Mouse (Mus musculus): ENCODE measurements at regions not wholly inside any gene's neighbourhood (a gene's known extent, or its start where the extent isn't known, plus 50 kb on each side); places are given as distances from the start of the nearest gene placed in this dataset.

DNA sequence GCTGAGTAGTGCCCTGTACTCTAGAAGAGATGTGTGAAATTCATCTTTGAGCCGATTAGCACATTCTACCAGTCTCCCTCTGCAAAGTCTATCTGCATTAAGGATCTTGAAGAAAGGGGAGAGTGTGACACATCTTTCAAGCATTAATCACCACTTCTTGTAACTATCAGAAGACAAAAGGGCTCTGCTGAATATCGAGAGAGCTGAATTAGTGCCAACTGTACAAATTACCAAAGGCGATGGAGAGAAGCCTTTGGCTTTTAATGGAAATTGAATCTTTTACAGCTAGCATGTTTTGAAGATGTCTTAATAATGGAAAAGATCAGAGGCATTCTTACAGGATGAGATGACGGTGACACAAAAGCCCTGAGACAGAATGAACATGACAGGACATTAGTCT, 97.2 kb upstream of the Pam start:
- ChIA-PET POLR2A (no interaction called here), CTCF (interaction anchor here in 1 of 4 experiments (1.3 kb wide), 1 partner anchor 14 kb away, joined by 4 read pairs; no protein-coding TSS in a partner anchor)

- CTCF ChIA-PET, result interaction anchor here in 2 of 4 experiments (0.6 to 1.3 kb wide), 2 partner anchors 13 to 106 kb away, joined by 3 to 4 read pairs; no protein-coding TSS in a partner anchor
- POLR2A ChIA-PET, result no interaction called here
Observed at GRCm38 (mm10) chr1:98192044-98192484, 96.6 kb upstream of the Pam start.

DNA sequence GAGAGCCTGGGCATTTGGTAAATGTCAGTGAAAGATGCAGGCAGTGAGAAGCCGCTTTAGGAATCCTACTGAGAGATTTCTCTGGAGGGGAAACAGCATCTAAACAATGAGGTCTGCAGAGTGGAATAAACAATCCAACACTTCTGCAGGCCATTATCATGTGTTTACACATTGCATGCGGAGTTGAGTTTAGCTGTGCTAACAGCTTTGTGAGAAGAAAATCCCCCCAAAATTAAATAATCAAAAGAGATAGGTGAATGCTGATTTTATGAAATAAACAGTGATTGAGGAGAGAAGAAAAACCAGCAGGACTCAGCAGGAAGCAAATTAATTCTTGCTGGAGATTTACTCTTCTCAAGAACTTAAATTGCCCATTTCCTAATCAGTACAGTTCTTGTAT, 95.9 kb upstream of the Pam start:
- POLR2A ChIA-PET, result no interaction called here
- CTCF ChIA-PET, result interaction anchor here in 2 of 4 experiments (0.6 to 1.3 kb wide), 2 partner anchors 12 to 46 kb away, joined by 4 read pairs; no protein-coding TSS in a partner anchor

GRCm38 (mm10) chr1:98190741-98191140, 95.3 kb upstream of the Pam start:
- CTCF ChIA-PET, result interaction anchor here in 1 of 4 experiments (0.6 kb wide), 1 partner anchor 45 kb away, joined by 4 read pairs; no protein-coding TSS in a partner anchor

GRCm38 (mm10) chr1:98189991-98190471, 94.6 kb upstream of the Pam start:
- ChIA-PET POLR2A (no interaction called here), CTCF (no interaction called here)

More at GRCm38 (mm10) chr1:98190741-98191140, 95.3 kb upstream of the Pam start:
- POLR2A ChIA-PET, result no interaction called here

DNA sequence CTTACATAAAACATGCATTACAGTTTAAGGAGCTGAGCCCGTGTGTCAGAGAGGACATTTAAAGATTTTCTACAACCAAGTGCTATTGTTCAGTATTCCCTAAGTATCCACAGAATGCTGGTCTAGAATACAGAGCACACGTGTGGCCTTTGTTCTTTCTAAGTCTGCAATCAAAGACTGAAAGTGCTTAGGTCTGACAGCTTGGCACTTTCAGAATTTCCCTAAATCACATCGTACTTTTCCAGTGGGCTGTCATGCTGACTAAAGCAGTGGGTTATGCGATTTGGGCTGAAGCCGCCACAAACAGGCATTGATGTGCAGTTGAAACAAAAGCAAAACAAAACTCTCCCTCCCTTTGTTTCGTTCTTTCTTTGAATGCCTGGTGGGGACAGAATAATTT, 84.9 kb upstream of the Pam start:
- CTCF ChIA-PET, result interaction anchor here in 1 of 4 experiments (0.7 kb wide), 1 partner anchor 264 kb away, joined by 8 read pairs; no protein-coding TSS in a partner anchor
- POLR2A ChIA-PET, result interaction anchor here in 1 of 4 experiments (0.7 kb wide), 1 partner anchor 102 kb away, joined by 6 read pairs; no protein-coding TSS in a partner anchor

DNA sequence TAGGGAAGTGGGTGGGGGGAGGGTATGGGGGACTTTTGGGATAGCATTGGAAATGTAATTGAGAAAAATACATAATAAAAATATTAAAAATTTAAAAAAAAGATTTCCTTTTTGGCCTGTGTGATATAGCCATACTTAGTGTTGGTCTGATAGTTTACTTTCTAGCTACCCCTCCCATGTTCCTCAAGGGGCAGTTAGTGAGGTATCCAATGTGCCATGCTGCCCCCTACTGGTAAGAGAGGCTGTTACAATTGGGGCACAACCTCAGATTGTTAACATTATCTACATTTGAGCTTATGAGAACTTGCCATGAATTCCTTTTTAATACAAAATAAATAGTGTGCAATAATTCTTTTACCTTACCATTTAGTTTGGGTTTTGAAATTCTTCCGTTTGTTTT, 83.6 kb upstream of the Pam start:
- POLR2A ChIA-PET, result interaction anchor here in 2 of 4 experiments (0.6 to 1.1 kb wide), 3 partner anchors 16 to 305 kb away, joined by 3 to 5 read pairs (median 3); no protein-coding TSS in a partner anchor
- CTCF ChIA-PET, result interaction anchor here in 3 of 4 experiments (0.5 to 1.1 kb wide), 19 partner anchors 9 to 1275 kb away, joined by 3 to 6 read pairs (median 3); no protein-coding TSS in a partner anchor

GRCm38 (mm10) chr1:98174811-98175132, 79.3 kb upstream of the Pam start:
- CTCF ChIA-PET, result no interaction called here
- POLR2A ChIA-PET, result interaction anchor here in 1 of 4 experiments (0.5 kb wide), 1 partner anchor 26 kb away, joined by 3 read pairs; no protein-coding TSS in a partner anchor

DNA sequence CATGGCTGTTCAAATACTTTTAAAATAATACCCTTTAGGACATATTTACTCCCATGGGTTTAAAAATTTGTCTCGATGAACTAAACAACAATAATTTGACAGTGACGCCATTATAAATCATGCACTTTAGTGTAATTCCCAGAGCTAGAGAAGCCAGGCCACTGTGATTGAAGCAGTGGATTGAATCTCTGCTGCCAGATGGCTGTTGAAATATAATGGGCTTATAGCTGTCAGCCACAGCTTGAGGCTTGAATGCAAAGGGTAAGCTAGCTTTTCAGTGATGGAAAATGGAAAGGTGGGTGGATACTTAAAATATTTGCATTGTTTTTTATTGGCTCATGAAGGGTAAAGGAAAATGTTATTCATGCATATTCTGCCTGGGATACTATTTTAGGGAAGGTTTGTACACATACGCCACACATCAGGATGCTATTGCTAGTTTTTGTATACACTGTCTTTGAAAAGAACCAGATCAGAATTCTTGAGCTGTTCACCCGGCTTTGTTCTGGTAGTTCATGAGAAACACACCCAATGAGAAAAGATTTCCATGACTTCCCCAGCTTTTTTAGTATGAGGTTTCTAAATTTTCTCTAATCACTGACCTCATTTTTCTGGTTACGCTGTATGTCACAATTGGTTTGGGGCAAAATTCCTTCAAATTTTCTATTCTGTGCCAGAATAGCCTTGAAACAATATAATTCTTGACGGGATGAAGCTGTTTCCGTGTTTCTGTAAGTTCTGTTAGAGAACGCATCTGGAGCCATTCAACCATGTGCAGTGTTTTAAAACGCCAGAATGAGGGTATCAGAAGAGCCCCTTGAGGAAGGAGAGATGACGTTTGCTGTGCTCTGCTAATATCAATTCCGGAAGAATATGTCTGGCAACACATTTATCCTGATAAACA, 78.7 kb upstream of the Pam start:
- ChIA-PET CTCF (no interaction called here), POLR2A (no interaction called here)

- CTCF ChIA-PET, result no interaction called here
- POLR2A ChIA-PET, result no interaction called here
Observed at GRCm38 (mm10) chr1:98173431-98173830, 78.0 kb upstream of the Pam start.

- ChIA-PET CTCF (no interaction called here), POLR2A (no interaction called here)
Observed at GRCm38 (mm10) chr1:98171291-98171690, 75.8 kb upstream of the Pam start.

DNA sequence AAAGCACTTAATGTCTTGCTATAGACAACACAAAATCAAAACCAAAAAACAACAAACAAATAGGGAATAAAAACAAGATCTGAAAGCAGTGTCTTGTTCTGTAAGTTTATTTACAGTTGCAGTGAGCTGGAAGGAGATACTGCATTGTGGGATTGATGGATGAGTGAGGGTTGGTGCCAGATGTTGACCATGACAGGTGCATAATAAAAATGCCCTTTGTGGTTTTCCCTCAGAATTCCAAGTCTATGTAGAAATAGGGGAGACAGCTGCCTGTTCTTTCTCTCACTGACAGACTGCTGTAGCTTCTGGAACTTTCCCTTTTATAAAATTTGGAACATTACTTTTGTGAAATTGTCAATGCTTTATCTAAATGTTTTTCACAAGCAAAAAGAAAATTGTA, 73.9 kb upstream of the Pam start:
- CTCF ChIA-PET, result interaction anchor here in 1 of 4 experiments (0.5 kb wide), 1 partner anchor 46 kb away, joined by 7 read pairs; no protein-coding TSS in a partner anchor
- POLR2A ChIA-PET, result no interaction called here

- ChIA-PET POLR2A (no interaction called here), CTCF (no interaction called here)
Observed at GRCm38 (mm10) chr1:98167800-98168199, 72.4 kb upstream of the Pam start.

DNA sequence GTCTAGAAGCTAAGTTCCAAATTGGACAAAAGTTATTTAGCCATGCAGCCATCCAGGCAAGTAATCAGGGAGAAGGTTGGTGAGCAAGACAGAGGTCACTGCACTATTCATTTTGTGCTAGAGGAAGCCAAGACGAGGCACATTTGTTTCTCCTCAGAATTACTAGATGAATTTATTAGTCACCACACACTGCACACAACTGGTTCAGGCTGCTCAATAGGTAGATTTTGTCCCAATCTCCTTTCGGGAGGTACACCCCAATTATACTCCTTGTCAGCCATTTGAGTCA, 67.1 kb upstream of the Pam start:
- POLR2A ChIA-PET, result interaction anchor here in 1 of 4 experiments (1.2 kb wide), 1 partner anchor 16 kb away, joined by 3 read pairs; no protein-coding TSS in a partner anchor
- CTCF ChIA-PET, result no interaction called here

DNA sequence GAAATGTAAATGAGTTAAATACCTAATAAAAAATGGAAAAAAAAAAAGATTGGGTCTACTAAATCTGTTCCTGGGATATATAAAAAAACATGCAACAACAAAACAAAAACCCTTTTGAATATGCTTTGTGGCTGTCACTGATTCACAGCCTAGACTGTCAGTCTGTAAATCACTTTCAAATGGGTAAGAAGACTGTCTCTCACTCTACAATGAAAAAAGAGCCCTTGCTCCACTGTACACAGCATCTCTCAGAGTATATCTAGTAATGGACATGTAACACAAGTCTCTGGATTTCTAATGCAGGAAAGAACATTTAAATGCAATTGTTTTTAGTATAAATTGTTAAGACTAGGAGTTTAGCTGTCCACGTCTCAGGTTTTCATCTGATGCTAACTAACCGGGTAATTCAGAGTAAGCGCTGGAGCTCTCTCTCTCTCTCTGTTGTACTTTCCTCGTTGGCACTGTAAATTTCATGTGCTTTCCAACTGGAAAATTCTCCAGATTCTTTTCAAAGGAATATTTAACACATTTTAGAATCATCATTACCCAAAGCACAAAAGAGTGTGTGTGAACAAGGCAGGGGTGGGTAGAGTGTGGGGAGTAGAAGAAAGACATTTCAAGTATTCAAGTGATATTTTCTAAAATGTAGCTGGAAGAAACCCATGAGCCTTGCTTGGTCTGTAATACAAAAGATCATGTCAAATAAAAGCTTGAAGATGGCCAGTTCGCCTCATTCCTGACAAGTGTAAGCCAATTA, 66.6 kb upstream of the Pam start:
- CTCF ChIA-PET, result no interaction called here
- POLR2A ChIA-PET, result interaction anchor here in 1 of 4 experiments (1.2 kb wide), 1 partner anchor 17 kb away, joined by 3 read pairs; no protein-coding TSS in a partner anchor

GRCm38 (mm10) chr1:98158969-98159368, 63.5 kb upstream of the Pam start:
- ChIA-PET CTCF (no interaction called here), POLR2A (no interaction called here)

DNA sequence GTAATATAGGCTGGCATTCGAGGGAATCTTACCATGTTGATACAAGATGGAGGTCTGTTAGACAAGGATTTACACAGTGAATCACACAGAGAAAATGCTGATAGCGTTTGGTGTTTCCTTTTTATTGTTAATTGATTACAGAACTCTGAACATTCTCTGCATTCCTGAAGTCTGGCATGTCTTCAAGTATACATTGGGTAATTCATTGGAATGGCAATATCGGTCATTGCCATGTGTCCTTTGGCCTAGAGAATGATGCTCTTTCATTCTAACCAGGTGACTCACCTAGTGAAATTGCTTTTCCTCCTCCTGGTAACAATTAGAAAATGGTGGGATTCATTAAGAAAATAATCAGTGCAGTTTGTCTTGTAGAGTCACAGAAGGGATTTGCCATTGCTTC, 51.9 kb upstream of the Pam start:
- CTCF ChIA-PET, result no interaction called here
- POLR2A ChIA-PET, result no interaction called here
